Mouse (Mus musculus) heart, embryonic 14.5 days (tissue): ENCODE data around the gene Bcor. TPM values are rescaled to one million over a fixed set of nuclear protein-coding genes. Genes with fewer than 3 reads are reported as not detected.

Source experiments
- ATAC-seq: fragments of 200-750 bp; cut with Nextera tagmentation; 2 replicates; pipeline ENCODE4 v1.8.0; 2017; ENCODE audit warnings: low read depth, moderate TSS enrichment; ENCODE audit not compliant: insufficient number of reproducible peaks, insufficient read depth, low FRiP score
- H3K27ac ChIP-seq, 2 experiments: fragments of 200-500 bp in 1 of 2; fragments of 300-500 bp in 1 of 2; sonication (generic) in 1 of 2; replicated peaks in 1 of 2; 2 replicates each; pipeline ENCODE4 v1.5.1; 2012 to 2014; ENCODE audit warnings: low read depth in 2 of 2, low read length in 2 of 2, control low read depth in 1 of 2, mild to moderate bottlenecking in 1 of 2, mixed read lengths in 1 of 2; ENCODE audit not compliant: control insufficient read depth in 1 of 2, insufficient read depth in 1 of 2
- H3K27me3 ChIP-seq: fragments of 300-500 bp; sonication (generic); 2 replicates; pipeline ENCODE4 v1.6.1; 2014; ENCODE audit warnings: mild to moderate bottlenecking, low read length, control low read depth; ENCODE audit not compliant: control insufficient read depth, insufficient read depth
- H3K36me3 ChIP-seq: fragments of 300-500 bp; sonication (generic); 2 replicates; pipeline ENCODE4 v1.6.1; 2014; ENCODE audit warnings: mild to moderate bottlenecking, control low read depth, low read length, mixed read lengths; ENCODE audit not compliant: control insufficient read depth, insufficient read depth
- H3K4me1 ChIP-seq, 2 experiments: fragments of 200-500 bp in 1 of 2; fragments of 300-500 bp in 1 of 2; sonication (generic) in 1 of 2; 2 replicates each; pipeline ENCODE4 v1.6.1; 2012 to 2014; ENCODE audit warnings: low read length in 2 of 2, control low read depth in 1 of 2, mixed read lengths in 1 of 2; ENCODE audit not compliant: control insufficient read depth in 2 of 2, insufficient read depth in 2 of 2
- H3K4me2 ChIP-seq: fragments of 300-500 bp; sonication (generic); 2 replicates; pipeline ENCODE4 v1.6.1; 2014; ENCODE audit warnings: mild to moderate bottlenecking, low read length
- H3K4me3 ChIP-seq, 2 experiments: fragments of 200-500 bp in 1 of 2; fragments of 300-500 bp in 1 of 2; sonication (generic) in 1 of 2; 2 replicates each; pipeline ENCODE4 v1.5.1; 2012 to 2014; ENCODE audit warnings: low read length in 2 of 2, mild to moderate bottlenecking in 2 of 2, control low read depth in 1 of 2, low read depth in 1 of 2, moderate library complexity in 1 of 2; ENCODE audit not compliant: control insufficient read depth in 1 of 2, insufficient read depth in 1 of 2
- H3K9ac ChIP-seq: fragments of 300-500 bp; sonication (generic); 2 replicates; pipeline ENCODE4 v1.6.1; 2014; ENCODE audit warnings: mild to moderate bottlenecking, low read length
- H3K9me3 ChIP-seq: fragments of 300-500 bp; sonication (generic); 2 replicates; pipeline ENCODE4 v1.6.1; 2016; ENCODE audit warnings: low read length, control low read depth; ENCODE audit not compliant: control insufficient read depth
- WGBS: fragments of 180-500 bp; shearing (Covaris S2); extraction: QIAGEN DNeasy Blood & Tissue Kit; methylation state at CpG from one replicate; pipeline ENCODE4 v1.1.7; 2014; 5-methylcytosine and 5-hydroxymethylcytosine counted together
- polyA plus RNA-seq: library from polyadenylated mRNA; unstranded; fragments of >200 nt; fragmentation: Nextera tagmentation; extraction: Ambion mirVana; gene quantifications from 2 replicates; pipeline ENCODE4 v1.2.1, GENCODE M21; 2014

Bcor gene
- polyA plus RNA-seq, 1 experiment from 2014 or later = 17.0 TPM

GRCm38 (mm10) chrX:12091431-12092061 is 68.6 kb downstream of the Bcor start:
- H3K4me2 ChIP-seq = peak overlapping the region; percentile 83
- peak overlapping the region; percentile 54 to 59 for H3K4me3 ChIP-seq
- H3K27ac ChIP-seq = peak overlapping the region; percentile 91 to 95
- no peak for ATAC-seq
- no peaks in the 10 kb centered on the region for H3K36me3 ChIP-seq
- peaks cover 37% of the 10 kb centered on the region for H3K27me3 ChIP-seq
- peak overlapping the region; percentile 84 for H3K9ac ChIP-seq
- no peaks in the 10 kb centered on the region for H3K9me3 ChIP-seq
- H3K4me1 ChIP-seq = peaks cover 22 to 27% of the 10 kb centered on the region in 2 experiments
- 5% methylated on average over 27 of the region's 56 CpGs for WGBS

GRCm38 (mm10) chrX:12090871-12091404 is 69.2 kb downstream of the Bcor start:
- peak overlapping the region; percentile 83 for H3K4me2 ChIP-seq
- H3K36me3 ChIP-seq = no peaks in the 10 kb centered on the region
- no peaks in the 10 kb centered on the region for H3K9me3 ChIP-seq
- peaks cover 43% of the 10 kb centered on the region for H3K27me3 ChIP-seq
- H3K27ac ChIP-seq = peak overlapping the region; percentile 91 to 95
- peaks cover 23 to 29% of the 10 kb centered on the region in 2 experiments for H3K4me1 ChIP-seq
- peak overlapping the region; percentile 84 for H3K9ac ChIP-seq
- ATAC-seq = peak; percentile 63
- H3K4me3 ChIP-seq = peak overlapping the region; percentile 54 to 59
- 2% methylated on average over 33 of the region's 47 CpGs for WGBS

GRCm38 (mm10) chrX:12090151-12090870 is 69.8 kb downstream of the Bcor start:
- 7% methylated on average over 37 of the region's 37 CpGs for WGBS
- H3K4me1 ChIP-seq = peaks cover 28 to 32% of the 10 kb centered on the region in 2 experiments
- H3K27me3 ChIP-seq = peaks cover 49% of the 10 kb centered on the region
- peak overlapping the region; percentile 79 to 95; a peak in 3 of 4 replicates for H3K27ac ChIP-seq
- H3K9ac ChIP-seq = peak overlapping the region; percentile 84
- no peaks in the 10 kb centered on the region for H3K36me3 ChIP-seq
- H3K9me3 ChIP-seq = no peaks in the 10 kb centered on the region
- H3K4me3 ChIP-seq = peak overlapping the region; percentile 54 to 59; a peak in 3 of 4 replicates
- peak overlapping the region; percentile 83 for H3K4me2 ChIP-seq
- ATAC-seq = no peak

- H3K36me3 ChIP-seq = no peaks in the 10 kb centered on the region
- peak overlapping the region in 1 of 2 experiments; percentile 9; a peak in 1 of 4 replicates for H3K4me3 ChIP-seq
- H3K9me3 ChIP-seq = no peaks in the 10 kb centered on the region
- ATAC-seq = no peak
- peaks cover 29 to 36% of the 10 kb centered on the region in 2 experiments for H3K4me1 ChIP-seq
- H3K27me3 ChIP-seq = peaks cover 56% of the 10 kb centered on the region
- WGBS = 4% methylated on average over 51 of the region's 52 CpGs
- peak overlapping the region; percentile 84 for H3K9ac ChIP-seq
- peak overlapping the region; percentile 83 for H3K4me2 ChIP-seq
- H3K27ac ChIP-seq = peak overlapping the region; percentile 94 to 95
These were observed 70.6 kb downstream of the Bcor start for GRCm38 (mm10) chrX:12089353-12090081.

- 7% methylated on average over 10 of the region's 13 CpGs for WGBS
- Histone ChIP-seq H3K4me1 (peaks cover 29 to 36% of the 10 kb centered on the region in 2 experiments), H3K27ac (peak overlapping the region; percentile 94 to 95), H3K9me3 (no peaks in the 10 kb centered on the region), H3K36me3 (no peaks in the 10 kb centered on the region), H3K4me3 (peak overlapping the region; percentile 50 to 59), H3K27me3 (peaks cover 59% of the 10 kb centered on the region), H3K4me2 (peak overlapping the region; percentile 83), H3K9ac (peak overlapping the region; percentile 80)
- no peak for ATAC-seq
These were observed 71.2 kb downstream of the Bcor start for GRCm38 (mm10) chrX:12089027-12089340.

- H3K9me3 ChIP-seq = no peaks in the 10 kb centered on the region
- peak overlapping the region; percentile 80 for H3K9ac ChIP-seq
- H3K36me3 ChIP-seq = no peaks in the 10 kb centered on the region
- ATAC-seq = peak; percentile 37
- H3K4me1 ChIP-seq = peaks cover 29 to 37% of the 10 kb centered on the region in 2 experiments
- peaks cover 59% of the 10 kb centered on the region for H3K27me3 ChIP-seq
- peak overlapping the region; percentile 50 to 59 for H3K4me3 ChIP-seq
- WGBS = 4% methylated on average over 57 of the region's 72 CpGs
- H3K4me2 ChIP-seq = peak overlapping the region; percentile 83
- H3K27ac ChIP-seq = peak overlapping the region; percentile 94 to 95
These were observed 71.7 kb downstream of the Bcor start for GRCm38 (mm10) chrX:12088301-12089026.
